Mouse (Mus musculus) hindbrain, embryonic 12.5 days (tissue): Measurements from ENCODE around the gene Wnt9a. TPM values are rescaled to one million over a fixed set of nuclear protein-coding genes. Genes with fewer than 3 reads are reported as not detected.

Experiments
- microRNA-seq: library from miRNA; unstranded; fragments of <30 nt; microRNA quantifications from one replicate; pipeline ENCODE4, GENCODE M21; 2017
- polyA plus RNA-seq: library from polyadenylated mRNA; unstranded; fragments of >200 nt; fragmentation: Nextera tagmentation; extraction: Ambion mirVana; gene quantifications from 2 replicates; pipeline ENCODE4 v1.2.1, GENCODE M21; 2016

Wnt9a gene
- polyA plus RNA-seq, 1 experiment from 2014 or later, result 6.1 TPM

Small RNA genes lying within 50 kb of the gene (microRNA-seq; reads per million reads assigned to microRNA genes)
- gene Gm24756, result not detected

Other genes with a start within 250 kb of the Wnt9a start
- gene Obscn, start 170.5 kb upstream of the Wnt9a start, polyA plus RNA-seq, result 0.28 and 0.39 TPM in 2 replicates
- gene Iba57, start 143.2 kb upstream of the Wnt9a start, polyA plus RNA-seq, result 6.6 and 7.5 TPM in 2 replicates
- gene Gjc2, start 123.7 kb upstream of the Wnt9a start, polyA plus RNA-seq, result 0.27 and 0.28 TPM in 2 replicates
- gene Guk1, start 114.7 kb upstream of the Wnt9a start, polyA plus RNA-seq, result 107 and 112 TPM in 2 replicates
- 76.1 and 84.6 TPM in 2 replicates for gene Mrpl55, start 104.4 kb upstream of the Wnt9a start, polyA plus RNA-seq
- 29.6 and 31.9 TPM in 2 replicates for gene 2310033P09Rik, start 98.6 kb upstream of the Wnt9a start, polyA plus RNA-seq
- gene Arf1, start 78.7 kb upstream of the Wnt9a start, polyA plus RNA-seq, result 590 and 625 TPM in 2 replicates
- gene Wnt3a, start 16.2 kb upstream of the Wnt9a start, polyA plus RNA-seq, result 5.0 and 8.0 TPM in 2 replicates
- not detected in 2 replicates for gene Prss38, start 68.7 kb downstream of the Wnt9a start, polyA plus RNA-seq
- 14.6 and 14.8 TPM in 2 replicates for gene Jmjd4, start 143.1 kb downstream of the Wnt9a start, polyA plus RNA-seq
- gene Snap47, start 144.3 kb downstream of the Wnt9a start, polyA plus RNA-seq, result 230 and 240 TPM in 2 replicates
- gene Zfp867, start 165.5 kb downstream of the Wnt9a start, polyA plus RNA-seq, result 10.8 and 11.8 TPM in 2 replicates
- 24.2 and 26.0 TPM in 2 replicates for gene Zkscan17, start 219.8 kb downstream of the Wnt9a start, polyA plus RNA-seq
- 0.34 and 0.85 TPM in 2 replicates for gene Nlrp3, start 234.6 kb downstream of the Wnt9a start, polyA plus RNA-seq